Comparison of ENCODE assay signal across 9 mouse cellular contexts in the genomic region with DNA sequence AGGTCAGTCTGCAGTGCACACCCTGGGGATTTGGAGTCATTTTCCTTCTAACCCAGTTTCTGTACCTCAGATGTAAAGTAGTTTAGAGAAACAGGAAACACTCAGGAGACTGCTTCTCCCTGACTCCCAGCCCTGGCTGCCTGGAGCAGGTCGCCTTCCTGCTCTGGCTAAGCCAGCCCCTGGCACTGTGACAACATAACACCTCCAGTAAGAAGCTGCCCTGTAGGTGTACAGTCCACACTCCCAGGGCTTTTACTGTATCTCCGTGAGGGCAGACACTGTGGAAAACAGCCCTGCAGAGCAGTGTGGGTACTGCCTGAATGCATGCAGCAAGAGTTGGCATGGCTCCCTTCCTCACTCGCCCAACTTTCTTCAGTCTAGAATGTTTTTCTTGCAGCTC. TPM values are rescaled to one million over a fixed set of nuclear protein-coding genes. Genes with fewer than 3 reads are reported as not detected.
DNase-seq lines count a peak whose midpoint lies in the region; ATAC-seq lines count a peak whose summit lies in the region.
"Had no signal": no experiment of that assay in that cellular context is flagged by ENCODE, and none has a peak within 500 bp of the region (broad histone marks: within the 10 kb centered on the region; RNA-seq: fewer than 3 reads in every experiment).

No protein-coding gene starts in this region.

- no peak for ATAC-seq in kidney, embryonic 14.5 days (ENCODE audit: low FRiP score, low TSS enrichment)
- ATAC-seq in midbrain, embryonic 16.5 days: no peak

- peak; percentile 41 for DNase-seq in MN1 (ENCODE audit: low spot score)
- DNase-seq in cerebellum, adult 11 months: peak; percentile 79
- DNase-seq in heart, adult 9 months (ENCODE audit: low spot score in 2 of 2): peak; percentile 61 to 73
- DNase-seq in T-cell, adult 2 months (ENCODE audit: low spot score): no peak
- DNase-seq in right cerebral cortex, postnatal 14 days: no peak
- no peak for DNase-seq in urinary bladder, adult 18-20 months (ENCODE audit: low spot score in 2 of 2)

- no peaks in the 10 kb centered on the region for H3K27me3 ChIP-seq in kidney, embryonic 14.5 days (ENCODE audit: control insufficient read depth, insufficient read depth, low read length)
- no peaks in the 10 kb centered on the region for H3K27me3 ChIP-seq in midbrain, embryonic 16.5 days (ENCODE audit: control insufficient read depth, insufficient read depth, low read depth, low read length)

- peak overlapping the region; percentile 6; the same call in 1 of the 2 replicates for H3K4me3 ChIP-seq in kidney, embryonic 14.5 days (ENCODE audit: low read length)
- H3K4me3 ChIP-seq in midbrain, embryonic 16.5 days (ENCODE audit: low read depth, low read length): peak overlapping the region; percentile 77

- peak overlapping the region; percentile 30; the same call in 1 of the 2 replicates for H3K4me2 ChIP-seq in kidney, embryonic 14.5 days (replicated peaks; ENCODE audit: low read depth, low read length)
- peak overlapping the region; percentile 100 for H3K4me2 ChIP-seq in midbrain, embryonic 16.5 days (ENCODE audit: low read length)

- 47% methylated on average over 3 of the region's 3 CpGs for WGBS in kidney, embryonic 14.5 days
- 40% methylated on average over 3 of the region's 3 CpGs for WGBS in midbrain, embryonic 16.5 days

- H3K4me1 ChIP-seq in kidney, embryonic 14.5 days (ENCODE audit: control insufficient read depth, insufficient read depth, low read length): peaks cover 56% of the 10 kb centered on the region
- peaks cover 70% of the 10 kb centered on the region for H3K4me1 ChIP-seq in midbrain, embryonic 16.5 days (ENCODE audit: control insufficient read depth, insufficient read depth, low read length)

- no peaks in the 10 kb centered on the region for H3K9me3 ChIP-seq in kidney, embryonic 14.5 days (ENCODE audit: control insufficient read depth, low read length)
- H3K9me3 ChIP-seq in midbrain, embryonic 16.5 days (replicated peaks; ENCODE audit: control insufficient read depth, low read length, poor library complexity, severe bottlenecking): no peaks in the 10 kb centered on the region

- no peak overlapping the region for H3K27ac ChIP-seq in kidney, embryonic 14.5 days (ENCODE audit: low read depth, low read length)
- H3K27ac ChIP-seq in midbrain, embryonic 16.5 days (ENCODE audit: low read length): no peak overlapping the region

- H3K36me3 ChIP-seq in kidney, embryonic 14.5 days (ENCODE audit: control insufficient read depth, insufficient read depth, low read length): peaks cover 22% of the 10 kb centered on the region; the same call in 1 of the 2 replicates
- H3K36me3 ChIP-seq in midbrain, embryonic 16.5 days (ENCODE audit: control insufficient read depth, insufficient read depth, low read length): 0 out of 2 replicates have a peak, but pooled peaks cover 2% of the 10 kb centered on the region

- 0 out of 2 replicates have a peak overlapping the region, but pooled peaks have one; percentile 23 for H3K9ac ChIP-seq in kidney, embryonic 14.5 days (ENCODE audit: low read depth, low read length)
- H3K9ac ChIP-seq in midbrain, embryonic 16.5 days (ENCODE audit: low read depth, low read length): peak overlapping the region; percentile 46; the same call in 1 of the 2 replicates

RNA-seq across cellular contexts. Expression of a gene that starts 3.4 kb away (rescaled TPM):
- 6.3 and 6.4 TPM in 2 replicates for polyA plus RNA-seq in kidney, embryonic 14.5 days (2014; fragmentation: Nextera tagmentation; extraction: Ambion mirVana)
- 5.2 and 5.5 TPM in 2 replicates for polyA plus RNA-seq in midbrain, embryonic 16.5 days (2015; fragmentation: Nextera tagmentation; extraction: Ambion mirVana)

RNA-seq across cellular contexts. Expression of a gene that starts 11.2 kb away (rescaled TPM):
- polyA plus RNA-seq in kidney, embryonic 14.5 days (2014; fragmentation: Nextera tagmentation; extraction: Ambion mirVana): 0.38 TPM in 1 of 2 replicates, not detected in the other
- not detected in 2 replicates for polyA plus RNA-seq in midbrain, embryonic 16.5 days (2015; fragmentation: Nextera tagmentation; extraction: Ambion mirVana)
- polyA plus RNA-seq: liver, adult 2 months had no signal

RNA-seq across cellular contexts. Expression of a gene that starts 59.4 kb away (rescaled TPM):
- polyA plus RNA-seq in kidney, embryonic 14.5 days (2014; fragmentation: Nextera tagmentation; extraction: Ambion mirVana): 30.5 and 32.7 TPM in 2 replicates
- polyA plus RNA-seq in midbrain, embryonic 16.5 days (2015; fragmentation: Nextera tagmentation; extraction: Ambion mirVana): 9.1 and 9.6 TPM in 2 replicates

Comparison
In these comparisons a context has a peak if more than half of its experiments do, and no peak if none do; other contexts are left out.
1. DNase-seq: peak in MN1 (single experiment), cerebellum, adult 11 months (single experiment) and heart, adult 9 months (2 of 2); none in T-cell, adult 2 months (single experiment), right cerebral cortex, postnatal 14 days (single experiment) and urinary bladder, adult 18-20 months (0 of 2).